Mouse (Mus musculus) stomach, postnatal 0 days (tissue): ENCODE measurements around the gene Gfod1.

ENCODE experiments used
- CTCF ChIP-seq: IDR thresholded peaks from 2 replicates; pipeline ENCODE4 v1.5.1; 2016; ENCODE audit warnings: antibody characterized with exemption, low read depth, mild to moderate bottlenecking, moderate library complexity
- EP300 ChIP-seq: optimal IDR thresholded peaks from 2 replicates; pipeline ENCODE3; 2016; ENCODE audit warnings: antibody characterized with exemption

DNA sequence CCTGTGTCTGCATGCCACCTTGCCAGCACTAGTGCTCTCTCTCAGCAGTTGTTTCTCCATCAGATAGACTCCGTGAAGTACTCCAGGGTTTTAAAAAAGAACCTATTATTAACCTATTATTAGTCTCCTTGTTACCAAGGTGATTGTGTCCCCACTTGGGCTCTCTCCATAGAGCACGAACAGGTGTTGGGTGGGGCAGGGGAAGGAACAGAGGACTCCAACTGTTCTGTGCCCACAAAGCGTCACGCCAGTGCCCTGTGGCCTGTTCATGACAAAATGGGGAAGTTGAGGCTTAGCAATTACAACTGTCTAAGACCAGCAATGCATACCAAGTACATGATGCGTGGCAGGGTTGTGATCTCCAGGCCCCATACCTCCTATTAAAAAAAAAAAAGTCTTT is 94.4 kb downstream of the Gfod1 start:
- TF ChIP-seq CTCF (no peak), EP300 (no peak)
